Mouse (Mus musculus): ENCODE results near the gene Mrps26.
"Not testable (repeated sequence)": the region's sequence is repeated elsewhere in the genome, so short reads cannot be mapped to it uniquely, and the experiment has no call there.

Gene Mrps26

DNA sequence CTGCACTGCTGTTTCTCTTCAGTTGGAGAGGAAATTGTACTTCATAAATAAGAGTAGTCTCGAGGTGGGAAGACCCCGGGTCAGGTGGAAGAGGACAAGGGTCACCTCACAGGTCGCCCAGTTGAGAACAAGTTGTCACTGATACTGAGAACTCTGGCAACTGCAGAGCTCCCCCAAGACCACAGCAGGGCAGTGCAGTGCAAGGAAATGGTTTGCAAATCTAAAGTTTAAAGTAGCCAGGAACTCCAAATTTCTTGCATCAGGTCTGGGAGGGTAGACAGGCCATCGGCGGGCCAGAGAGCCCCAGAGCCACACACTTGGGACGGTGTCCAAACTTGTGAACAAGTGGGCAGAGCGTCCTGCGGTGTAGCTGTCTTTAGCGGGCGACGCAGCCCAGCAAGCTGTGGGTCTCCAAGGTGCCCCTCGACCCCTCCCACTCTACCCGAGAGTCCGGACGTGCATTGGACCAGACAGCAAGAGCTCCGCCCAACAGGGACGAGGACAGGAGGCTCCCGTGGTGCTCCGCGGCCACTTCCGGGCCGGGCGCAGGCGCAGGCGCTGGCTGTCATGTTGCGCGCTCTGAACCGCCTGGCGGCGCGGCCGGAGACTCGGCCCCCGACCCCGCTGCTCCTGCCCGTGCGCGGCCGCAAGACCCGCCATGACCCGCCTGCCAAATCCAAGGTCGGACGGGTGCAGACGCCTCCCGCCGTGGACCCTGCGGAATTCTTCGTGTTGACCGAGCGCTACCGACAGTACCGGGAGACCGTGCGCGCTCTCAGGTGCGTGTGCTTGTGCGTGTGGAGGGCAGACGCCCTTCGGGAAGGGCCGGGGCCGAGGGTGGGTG lies at the start of gene Mrps26:
Gene Mrps26 (plus strand): TSS at position 531 of the 844 bp plus-strand sequence.
- peak; percentile 95 for DNase-seq

DNA sequence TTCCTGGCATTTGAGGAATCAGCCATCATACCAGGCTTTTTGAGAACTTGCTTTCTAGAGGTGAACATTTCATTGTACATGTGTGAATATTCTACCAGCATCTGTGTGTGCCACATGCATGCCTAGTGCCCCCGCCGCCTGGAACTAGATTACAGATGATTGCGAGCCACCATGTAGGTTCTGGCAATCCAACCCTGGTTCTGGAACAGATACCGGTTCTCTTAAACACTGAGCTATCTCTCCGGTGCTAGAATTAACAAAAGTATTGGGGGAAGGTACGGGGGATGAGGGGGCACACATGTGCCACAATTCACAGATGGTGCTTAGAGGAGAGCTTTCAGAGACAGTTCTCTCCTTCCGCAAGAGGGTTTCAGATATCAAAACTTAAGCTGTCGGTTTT lies 49.6 kb upstream of the Mrps26 start:
- DNase-seq: no peak

DNA sequence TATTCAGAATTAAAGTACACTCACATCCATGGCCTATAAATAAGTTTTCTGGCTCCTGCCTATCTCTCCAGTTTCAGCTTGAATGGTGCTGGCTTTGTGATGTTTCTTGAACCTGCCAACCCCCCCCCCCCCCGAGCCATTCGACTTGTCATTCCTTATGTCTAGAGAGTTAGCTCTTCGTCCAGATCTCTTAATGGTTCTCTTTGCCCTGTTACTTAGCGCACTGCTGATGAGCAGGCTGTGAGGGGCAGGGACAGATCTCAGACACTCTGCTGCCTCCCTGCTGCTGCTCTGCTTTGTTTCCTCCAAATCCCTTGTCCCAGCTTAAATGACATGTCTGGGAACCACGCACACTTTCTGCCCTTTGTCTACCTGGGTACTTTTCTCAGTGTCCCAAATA lies 47.8 kb upstream of the Mrps26 start:
- no peak for DNase-seq

GRCm38 (mm10) chr2:130521927-130522326 lies 41.6 kb upstream of the Mrps26 start:
- DNase-seq: no peak

- DNase-seq: not testable (repeated sequence)
These were observed 38.1 kb upstream of the Mrps26 start for GRCm38 (mm10) chr2:130525480-130525879.

DNA sequence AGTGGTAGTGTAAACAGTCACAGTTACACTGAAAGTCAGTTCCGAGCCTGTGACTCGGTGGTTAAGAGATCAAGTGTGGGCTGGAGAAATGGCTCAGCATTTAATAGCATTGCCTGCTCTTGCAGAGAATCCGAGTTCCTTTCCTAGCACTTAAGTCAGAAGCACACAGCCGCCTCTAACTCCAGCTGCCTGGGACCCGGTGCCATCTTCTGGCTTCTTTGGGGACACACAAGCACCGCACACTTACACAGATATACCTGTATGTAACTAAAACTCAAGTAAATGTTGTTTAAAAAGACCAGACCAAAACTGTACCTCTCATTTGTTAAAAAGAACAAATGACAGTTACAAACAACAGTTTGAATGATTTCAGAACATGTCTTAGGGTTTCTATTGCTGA lies 35.1 kb upstream of the Mrps26 start:
- DNase-seq: no peak

DNA sequence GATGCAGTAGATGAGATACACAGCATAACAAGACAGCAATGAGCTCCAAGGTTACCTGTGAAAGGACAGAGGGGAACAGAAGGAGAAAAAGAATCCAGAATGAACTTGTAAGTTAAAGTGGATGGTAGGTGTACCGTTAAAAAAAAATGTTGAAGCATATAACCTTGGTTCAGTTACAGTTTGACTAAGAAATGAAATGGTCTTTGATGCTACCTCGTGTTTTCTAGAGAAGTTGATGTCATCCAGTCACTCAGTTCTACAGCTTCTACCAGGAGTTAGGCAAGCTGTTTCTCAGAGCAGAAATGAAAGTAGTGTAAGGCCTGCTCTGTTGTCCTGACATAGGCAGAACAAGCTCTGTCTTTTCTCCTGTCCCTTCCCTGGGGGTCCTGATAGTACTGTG lies 34.3 kb upstream of the Mrps26 start:
- DNase-seq: no peak

GRCm38 (mm10) chr2:130529925-130530324 lies 33.6 kb upstream of the Mrps26 start:
- DNase-seq: no peak

DNA sequence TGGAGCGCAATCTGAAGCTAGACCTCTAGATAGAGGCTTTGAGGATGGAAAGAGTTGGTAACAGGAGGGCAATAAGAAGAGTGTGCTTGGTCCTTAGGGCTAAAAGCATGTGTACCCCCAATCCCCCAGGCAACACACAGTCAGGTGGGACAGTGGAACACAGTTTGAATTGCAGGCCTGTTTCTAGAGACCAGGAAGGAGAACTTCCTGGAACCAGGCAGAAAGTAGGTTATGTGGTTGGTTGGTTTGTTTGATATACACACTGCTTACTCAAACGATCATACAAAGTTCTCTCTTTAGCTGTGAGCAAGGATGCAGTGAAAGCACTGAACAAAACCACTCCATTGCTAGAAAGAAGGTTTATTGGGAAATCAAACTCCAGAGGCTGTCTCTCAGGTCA lies 31.3 kb upstream of the Mrps26 start:
- no peak for DNase-seq

DNA sequence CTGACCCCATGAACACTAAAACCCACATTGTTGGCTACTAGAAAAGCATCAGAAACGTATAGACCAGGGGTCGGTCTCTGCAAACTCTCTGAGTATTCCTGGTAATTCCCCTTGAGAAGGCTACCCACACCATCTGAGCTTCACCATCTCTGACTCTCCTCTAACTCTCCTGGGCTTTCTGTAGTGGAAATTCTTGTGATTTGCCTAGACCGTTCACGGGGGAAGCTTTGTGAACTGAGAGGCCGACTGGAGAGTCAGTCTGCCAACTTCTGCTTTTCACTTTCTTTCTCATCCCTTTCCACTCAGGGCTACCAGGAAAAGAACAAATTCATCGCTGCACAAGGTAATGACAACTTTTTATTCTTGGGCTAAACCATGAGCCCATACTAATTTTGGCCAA lies 28.5 kb upstream of the Mrps26 start:
- no peak for DNase-seq

GRCm38 (mm10) chr2:130536890-130537289 lies 26.7 kb upstream of the Mrps26 start:
- no peak for DNase-seq

- DNase-seq: no peak
These were observed 24.5 kb upstream of the Mrps26 start for GRCm38 (mm10) chr2:130538876-130539546.

GRCm38 (mm10) chr2:130540266-130540665 lies 23.3 kb upstream of the Mrps26 start:
- DNase-seq: no peak

DNA sequence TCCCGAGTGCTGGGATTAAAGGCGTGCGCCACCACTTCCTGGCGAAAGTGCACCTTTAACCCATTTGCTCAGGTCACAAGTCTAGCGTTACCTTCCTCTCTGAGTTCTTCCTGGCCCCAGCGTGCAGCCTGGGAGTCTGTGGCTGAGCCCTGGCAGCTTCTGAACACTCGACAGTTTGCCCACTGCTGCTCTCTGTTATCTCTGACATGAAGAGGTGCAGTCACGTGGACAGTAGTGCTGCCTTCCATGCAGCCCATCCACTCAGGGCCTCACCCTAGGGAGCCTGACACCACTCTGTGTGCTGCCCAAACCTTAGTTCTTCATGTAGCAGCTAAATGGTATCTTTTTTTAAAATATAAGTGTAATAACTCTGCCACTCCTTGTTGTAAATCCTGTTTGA lies 16.6 kb upstream of the Mrps26 start:
- no peak for DNase-seq

GRCm38 (mm10) chr2:130554841-130555240 lies 8.7 kb upstream of the Mrps26 start:
- DNase-seq: no peak

DNA sequence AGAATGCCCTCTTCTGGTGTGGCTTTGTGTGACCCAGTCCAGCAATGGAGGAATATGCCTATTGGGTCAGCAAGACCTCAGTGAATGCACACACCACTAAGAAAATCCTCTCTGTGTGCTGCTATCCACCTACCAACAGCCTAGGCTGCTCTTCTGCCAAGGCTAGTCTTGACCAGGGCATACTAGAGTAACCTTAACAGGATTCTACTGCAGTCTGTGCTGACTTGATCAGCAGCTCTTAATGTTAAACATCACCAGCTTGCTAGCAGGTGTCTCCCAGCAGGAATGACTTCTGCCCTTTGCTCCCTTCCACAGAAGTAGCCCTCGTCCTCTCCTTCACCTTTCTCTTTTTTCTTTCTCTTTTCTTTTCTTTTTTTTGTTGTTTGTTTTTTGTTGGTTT lies 7.2 kb upstream of the Mrps26 start:
- DNase-seq: no peak

DNA sequence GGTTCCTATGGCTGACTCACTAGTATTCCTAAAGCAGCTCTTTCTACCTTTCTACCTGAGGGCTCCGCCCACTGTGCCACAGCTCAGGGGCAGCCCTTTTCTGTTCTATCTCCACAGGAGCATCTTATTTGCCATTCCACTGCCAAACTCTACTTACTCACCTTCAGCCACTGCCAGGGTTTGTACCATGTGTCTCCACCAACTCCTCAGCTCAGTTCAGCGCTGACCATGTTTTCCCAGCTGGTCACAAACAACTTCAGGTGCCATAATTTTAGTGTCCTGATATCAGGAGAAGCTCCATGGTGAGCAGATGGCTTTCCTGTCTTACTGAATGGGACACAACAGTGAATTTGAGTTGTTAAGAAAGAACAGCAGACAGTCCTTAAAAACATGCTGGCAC lies 6.1 kb upstream of the Mrps26 start:
- DNase-seq: peak; percentile 52

- no peak for DNase-seq
These were observed 5.5 kb upstream of the Mrps26 start for GRCm38 (mm10) chr2:130558015-130558414.

GRCm38 (mm10) chr2:130564063-130564462 lies 521 bp downstream of the Mrps26 start:
- DNase-seq: no peak

DNA sequence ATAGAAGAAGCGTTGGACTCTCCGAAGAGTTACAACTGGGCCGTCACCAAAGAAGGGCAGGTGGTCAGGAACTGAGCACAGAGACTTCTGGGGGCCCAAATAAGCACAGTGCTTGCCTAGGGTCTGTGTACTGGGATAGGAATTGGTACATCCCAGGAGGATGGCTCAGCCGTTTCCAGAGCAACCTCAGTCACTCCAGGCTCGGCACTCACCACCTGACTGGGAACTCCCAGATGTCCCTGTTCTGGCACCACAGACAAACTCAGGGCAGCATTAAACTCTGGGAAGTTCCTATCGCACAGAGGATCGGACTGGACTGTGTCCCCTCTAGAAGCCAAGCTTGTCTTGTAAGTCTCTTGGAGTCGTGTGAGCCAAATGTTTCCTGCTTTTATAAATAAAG lies 1.4 kb downstream of the Mrps26 start:
- DNase-seq: no peak

GRCm38 (mm10) chr2:130568921-130569320 lies 5.4 kb downstream of the Mrps26 start:
- DNase-seq: no peak

DNA sequence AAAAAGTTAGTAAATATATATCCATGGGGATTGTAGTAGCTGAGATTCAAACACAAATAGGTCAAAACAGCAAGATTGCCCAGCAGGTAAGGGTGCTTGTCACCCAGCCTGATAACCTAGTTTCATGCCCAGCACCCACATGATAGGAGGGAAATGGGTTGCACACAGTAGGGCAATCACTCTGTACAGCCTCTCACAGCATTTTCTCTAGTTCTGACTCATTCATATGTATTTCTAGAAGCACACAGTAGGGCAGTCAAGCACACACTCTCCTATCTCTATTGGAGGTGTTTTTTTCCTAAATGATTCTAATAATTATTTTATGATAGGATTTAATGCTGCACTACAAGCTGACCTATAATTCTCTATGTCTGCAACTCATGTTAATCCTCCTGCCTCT lies 6.4 kb downstream of the Mrps26 start:
- no peak for DNase-seq

DNA sequence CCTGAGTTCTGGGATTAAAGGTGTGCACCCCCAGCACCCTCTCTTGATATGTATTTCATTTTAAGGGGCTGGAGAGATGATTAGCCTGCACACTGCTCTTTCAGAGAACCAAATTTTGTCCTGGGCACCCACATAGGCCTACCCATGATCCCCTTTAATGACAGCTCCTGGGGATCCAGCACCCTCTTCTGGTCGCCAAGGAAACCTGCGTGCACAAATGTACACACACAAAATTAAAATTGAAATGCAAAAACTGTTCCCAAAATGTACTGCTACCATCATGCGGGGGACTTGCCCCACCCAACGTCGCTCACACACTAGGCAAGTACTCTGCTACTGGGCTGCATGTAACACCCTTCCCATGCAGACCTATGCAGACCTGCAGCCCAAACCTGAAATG lies 11.4 kb downstream of the Mrps26 start:
- no peak for DNase-seq

- no peak for DNase-seq
These were observed 12.3 kb downstream of the Mrps26 start, which contains the start of gene Oxt for GRCm38 (mm10) chr2:130575873-130576272. Gene Oxt, plus strand, starts transcription at chr2:130576173.
